Mouse (Mus musculus): ENCODE data around the gene Vasn. TPM values are rescaled to one million over a fixed set of nuclear protein-coding genes. Genes with fewer than 3 reads are reported as not detected.

Vasn gene
- polyA plus RNA-seq, 1 experiment: 5.9 TPM

GRCm38 (mm10) chr16:4641119-4641838, 1.5 kb downstream of the Vasn start:
- DNase-seq (ENCODE audit: extremely low spot score in 1 of 2, low spot score in 1 of 2): no peak

- DNase-seq (ENCODE audit: extremely low spot score in 1 of 2, low spot score in 1 of 2): peak; percentile 57 to 69
These were observed 2.4 kb downstream of the Vasn start for GRCm38 (mm10) chr16:4642190-4642589.

- DNase-seq (ENCODE audit: extremely low spot score in 1 of 2, low spot score in 1 of 2): no peak
These were observed 3.2 kb downstream of the Vasn start for GRCm38 (mm10) chr16:4642937-4643336.

- DNase-seq (ENCODE audit: extremely low spot score in 1 of 2, low spot score in 1 of 2): peak; percentile 59 to 83
These were observed 4.1 kb downstream of the Vasn start for GRCm38 (mm10) chr16:4643670-4644419.

GRCm38 (mm10) chr16:4645867-4646266, 6.1 kb downstream of the Vasn start:
- no peak for DNase-seq (ENCODE audit: extremely low spot score in 1 of 2, low spot score in 1 of 2)

GRCm38 (mm10) chr16:4646831-4647230, 7.1 kb downstream of the Vasn start:
- no peak for DNase-seq (ENCODE audit: extremely low spot score in 1 of 2, low spot score in 1 of 2)

GRCm38 (mm10) chr16:4647651-4648141, 8.0 kb downstream of the Vasn start:
- no peak for DNase-seq (ENCODE audit: extremely low spot score in 1 of 2, low spot score in 1 of 2)

- no peak for DNase-seq (ENCODE audit: extremely low spot score in 1 of 2, low spot score in 1 of 2)
These were observed 8.8 kb downstream of the Vasn start for GRCm38 (mm10) chr16:4648416-4649023.

GRCm38 (mm10) chr16:4649211-4649610, 9.5 kb downstream of the Vasn start:
- DNase-seq (ENCODE audit: extremely low spot score in 1 of 2, low spot score in 1 of 2): no peak

- DNase-seq (ENCODE audit: extremely low spot score in 1 of 2, low spot score in 1 of 2): no peak
These were observed 10.0 kb downstream of the Vasn start for GRCm38 (mm10) chr16:4649692-4650091.

- DNase-seq (ENCODE audit: extremely low spot score in 1 of 2, low spot score in 1 of 2): no peak
These were observed 10.4 kb downstream of the Vasn start for GRCm38 (mm10) chr16:4650161-4650560.

GRCm38 (mm10) chr16:4651081-4651480, 11.3 kb downstream of the Vasn start:
- DNase-seq (ENCODE audit: extremely low spot score in 1 of 2, low spot score in 1 of 2): no peak

- DNase-seq (ENCODE audit: extremely low spot score in 1 of 2, low spot score in 1 of 2): no peak
These were observed 11.9 kb downstream of the Vasn start for GRCm38 (mm10) chr16:4651624-4652023.

- no peak for DNase-seq (ENCODE audit: extremely low spot score in 1 of 2, low spot score in 1 of 2)
These were observed 13.1 kb downstream of the Vasn start for GRCm38 (mm10) chr16:4652707-4653416.

GRCm38 (mm10) chr16:4654706-4655105, 15.0 kb downstream of the Vasn start:
- no peak for DNase-seq (ENCODE audit: extremely low spot score in 1 of 2, low spot score in 1 of 2)

- DNase-seq (ENCODE audit: extremely low spot score in 1 of 2, low spot score in 1 of 2): no peak
These were observed 15.6 kb downstream of the Vasn start for GRCm38 (mm10) chr16:4655251-4655734.

GRCm38 (mm10) chr16:4655764-4656570, 16.2 kb downstream of the Vasn start:
- no peak for DNase-seq (ENCODE audit: extremely low spot score in 1 of 2, low spot score in 1 of 2)

GRCm38 (mm10) chr16:4656571-4657081, 16.9 kb downstream of the Vasn start:
- DNase-seq (ENCODE audit: extremely low spot score in 1 of 2, low spot score in 1 of 2): no peak

GRCm38 (mm10) chr16:4658781-4659245, 19.1 kb downstream of the Vasn start:
- peak in 1 of 2 experiments; percentile 66 for DNase-seq (ENCODE audit: extremely low spot score in 1 of 2, low spot score in 1 of 2)

Data from frontal cortex, adult 2 months (tissue).